22 mouse cellular contexts compared by ENCODE assay signal in genomic region chr5:127990826-127991225, GRCm38 (mm10).
DNase-seq lines count a peak whose midpoint lies in the region; ATAC-seq lines count a peak whose summit lies in the region.
"Had no signal": no experiment of that assay in that cellular context is flagged by ENCODE, and none has a peak within 500 bp of the region (broad histone marks: within the 10 kb centered on the region; RNA-seq: fewer than 3 reads in every experiment).

No protein-coding gene starts in this region.

- no peaks in the 10 kb centered on the region for H3K36me3 ChIP-seq in heart, embryonic 11.5 days (ENCODE audit: control insufficient read depth, insufficient read depth, low read length)
- H3K36me3 ChIP-seq: embryonic facial prominence, embryonic 10.5 days; forebrain, embryonic 15.5 days; hindbrain, embryonic 15.5 days; intestine, embryonic 15.5 days; neural tube, embryonic 13.5 days; stomach, embryonic 15.5 days had no signal

- no peak overlapping the region for H3K4me3 ChIP-seq in brown adipose tissue, adult 24 weeks (ENCODE audit: insufficient read depth, low read depth, low read length)
- no peak overlapping the region for H3K4me3 ChIP-seq in heart, embryonic 11.5 days (ENCODE audit: low read depth, low read length)
- H3K4me3 ChIP-seq: embryonic facial prominence, embryonic 10.5 days; forebrain, embryonic 15.5 days; hindbrain, embryonic 15.5 days; intestine, embryonic 15.5 days; neural tube, embryonic 13.5 days; stomach, embryonic 15.5 days had no signal

- WGBS in heart, embryonic 11.5 days (ENCODE audit: insufficient replicate concordance): 82% methylated on average over 5 of the region's 5 CpGs

- H3K9me3 ChIP-seq in heart, embryonic 11.5 days (replicated peaks; ENCODE audit: control insufficient read depth, low read length): 0 out of 2 replicates have a peak, but pooled peaks cover 2% of the 10 kb centered on the region
- H3K9me3 ChIP-seq: embryonic facial prominence, embryonic 10.5 days; forebrain, embryonic 15.5 days; hindbrain, embryonic 15.5 days; intestine, embryonic 15.5 days; neural tube, embryonic 13.5 days; stomach, embryonic 15.5 days had no signal

- intact Hi-C loops in left cerebral cortex, postnatal 25 days (cut with DNase I): loop anchor here (10.0 kb wide), 1 partner anchor 166 kb away; no protein-coding TSS in a partner anchor

- DNase-seq in layer of hippocampus, adult 11-12 months (ENCODE audit: low spot score): peak; percentile 14
- DNase-seq in layer of hippocampus, postnatal 25 days (ENCODE audit: extremely low spot score in 1 of 2, low spot score in 1 of 2): no peak
- peak; percentile 28 to 79 for DNase-seq in left cerebral cortex, postnatal 25 days (ENCODE audit: low spot score in 2 of 2)
- DNase-seq in right cerebral cortex, postnatal 36 days (ENCODE audit: low spot score in 2 of 2): peak; percentile 39 to 43
- no peak for DNase-seq in cerebellum, postnatal 10 days
- DNase-seq: adrenal gland, postnatal 10 days; cerebellum, adult 8-10 months; heart, postnatal 4 days; kidney, adult 9 months; kidney, postnatal 25 days; lung, postnatal 4 days; midbrain, embryonic 14.5 days; thymus, adult 18-20 months; thymus, postnatal 4 days had no signal

- H3K4me1 ChIP-seq in brown adipose tissue, adult 24 weeks (ENCODE audit: control insufficient read depth, insufficient read depth, insufficient read length, low read length): no peaks in the 10 kb centered on the region
- H3K4me1 ChIP-seq in heart, embryonic 11.5 days (ENCODE audit: control insufficient read depth, insufficient read depth, low read length): no peaks in the 10 kb centered on the region
- H3K4me1 ChIP-seq: embryonic facial prominence, embryonic 10.5 days; forebrain, embryonic 15.5 days; hindbrain, embryonic 15.5 days; intestine, embryonic 15.5 days; neural tube, embryonic 13.5 days; stomach, embryonic 15.5 days had no signal

- no peak overlapping the region for H3K9ac ChIP-seq in heart, embryonic 11.5 days (ENCODE audit: low read depth, low read length)
- H3K9ac ChIP-seq: forebrain, embryonic 15.5 days; hindbrain, embryonic 15.5 days; intestine, embryonic 15.5 days; neural tube, embryonic 13.5 days; stomach, embryonic 15.5 days had no signal

- no peaks in the 10 kb centered on the region for H3K27me3 ChIP-seq in heart, embryonic 11.5 days (ENCODE audit: control insufficient read depth, insufficient read depth, low read length)
- H3K27me3 ChIP-seq: forebrain, embryonic 15.5 days; hindbrain, embryonic 15.5 days; intestine, embryonic 15.5 days; neural tube, embryonic 13.5 days; stomach, embryonic 15.5 days had no signal

- H3K27ac ChIP-seq in brown adipose tissue, adult 24 weeks (replicated peaks; ENCODE audit: low read depth, low read length): peak overlapping the region; percentile 88
- no peak overlapping the region for H3K27ac ChIP-seq in heart, embryonic 11.5 days (ENCODE audit: low read depth, low read length)
- H3K27ac ChIP-seq: embryonic facial prominence, embryonic 10.5 days; forebrain, embryonic 15.5 days; hindbrain, embryonic 15.5 days; intestine, embryonic 15.5 days; neural tube, embryonic 13.5 days; stomach, embryonic 15.5 days had no signal

- ATAC-seq in heart, embryonic 11.5 days (replicated peaks; ENCODE audit: insufficient number of reproducible peaks, low FRiP score, low TSS enrichment): no peak
- ATAC-seq: forebrain, embryonic 15.5 days; intestine, embryonic 15.5 days had no signal

- no peak overlapping the region for H3K4me2 ChIP-seq in heart, embryonic 11.5 days
- H3K4me2 ChIP-seq: forebrain, embryonic 15.5 days; hindbrain, embryonic 15.5 days; intestine, embryonic 15.5 days; neural tube, embryonic 13.5 days; stomach, embryonic 15.5 days had no signal

Comparison
In these comparisons a context has a peak if more than half of its experiments do, and no peak if none do; other contexts are left out.
1. DNase-seq: peak in layer of hippocampus, adult 11-12 months (single experiment), left cerebral cortex, postnatal 25 days (2 of 2) and right cerebral cortex, postnatal 36 days (2 of 2); none in layer of hippocampus, postnatal 25 days (0 of 2) and cerebellum, postnatal 10 days (0 of 2).